Mouse (Mus musculus): Measurements from ENCODE around the gene Rasgrf1.

DNA sequence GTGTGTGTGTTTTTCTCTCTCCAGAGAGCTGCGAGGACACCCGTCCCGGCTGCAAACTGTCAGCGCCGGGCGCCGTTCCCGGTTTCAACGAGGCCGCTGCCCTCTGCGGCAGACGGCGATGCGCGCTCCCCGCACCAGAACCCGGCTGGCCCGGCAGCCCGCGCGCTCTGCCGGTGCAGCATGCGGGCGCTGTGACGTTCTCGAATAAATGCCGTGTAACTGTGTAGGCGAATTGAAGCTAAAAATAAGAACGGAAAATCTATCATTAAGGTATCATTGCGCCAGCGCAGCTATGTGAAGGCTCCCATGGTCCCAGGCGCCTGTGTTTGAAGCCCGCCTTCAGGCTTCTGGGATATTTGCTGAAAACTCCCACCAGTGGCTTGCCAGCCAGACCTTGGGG, 1.1 kb upstream of the Rasgrf1 start:
- TF ChIP-seq CTCF (IDR thresholded peaks at IDR 0.05; ENCODE audit: insufficient read depth, low read length) (no peak), POLR2A (IDR thresholded peaks at IDR 0.05; ENCODE audit: borderline replicate concordance, extremely low read depth, low read depth, low read length) (no peak)

Data from lung, adult 2 months (tissue).